Mouse (Mus musculus) myocyte (in vitro differentiated cells): ENCODE data around the gene Gstk1. TPM values are rescaled to one million over a fixed set of nuclear protein-coding genes. Genes with fewer than 3 reads are reported as not detected.

Experiments used
- H3K27me3 ChIP-seq: one replicate; pipeline ENCODE4 v1.6.1; 2011; ENCODE audit not compliant: control insufficient read depth, insufficient read depth, insufficient read length
- H3K36me3 ChIP-seq: one replicate; pipeline ENCODE4 v1.6.1; 2011; ENCODE audit not compliant: control insufficient read depth, insufficient read depth
- H3K4me2 ChIP-seq: one replicate; pipeline ENCODE4 v1.6.1; 2011; ENCODE audit warnings: low read depth, control low read depth
- H3K4me3 ChIP-seq: one replicate; pipeline ENCODE4 v1.5.1; 2011; ENCODE audit warnings: mild to moderate bottlenecking, control low read depth, moderate library complexity
- H3K79me2 ChIP-seq: one replicate; pipeline ENCODE4 v1.6.1; 2011; ENCODE audit not compliant: control insufficient read depth, insufficient read depth
- H3ac ChIP-seq: one replicate; pipeline ENCODE4 v1.6.1; 2011; ENCODE audit not compliant: control insufficient read depth, insufficient read length
- CEBPB ChIP-seq: IDR thresholded peaks from 2 replicates; pipeline ENCODE4 v1.6.1; 2011; ENCODE audit warnings: mild to moderate bottlenecking, moderate library complexity; ENCODE audit not compliant: poor library complexity, insufficient read depth, severe bottlenecking
- E2F4 ChIP-seq: IDR thresholded peaks from one replicate; pipeline ENCODE4 v1.6.1; 2011; ENCODE audit warnings: mild to moderate bottlenecking, control low read depth, moderate library complexity; ENCODE audit not compliant: insufficient read depth
- MAX ChIP-seq: IDR thresholded peaks from one replicate; pipeline ENCODE4 v1.6.1; 2011; ENCODE audit warnings: low read depth, mild to moderate bottlenecking, control low read depth
- MYOD1 ChIP-seq, 3 experiments: IDR thresholded peaks; one replicate each; pipeline ENCODE4 v1.6.1; 2011; ENCODE audit warnings: control low read depth in 2 of 3, low read depth in 2 of 3, mild to moderate bottlenecking in 2 of 3, moderate library complexity in 1 of 3; ENCODE audit not compliant: insufficient read length in 2 of 3, control insufficient read depth in 1 of 3
- MYOG ChIP-seq, 3 experiments: IDR thresholded peaks; one replicate each; pipeline ENCODE4 v1.6.1; 2011; ENCODE audit warnings: control low read depth in 2 of 3, low read depth in 2 of 3, mild to moderate bottlenecking in 2 of 3; ENCODE audit not compliant: insufficient read length in 2 of 3, control insufficient read depth in 1 of 3, insufficient read depth in 1 of 3
- POLR2A ChIP-seq: IDR thresholded peaks from one replicate; pipeline ENCODE4 v1.6.1; 2011; ENCODE audit warnings: low read depth, mild to moderate bottlenecking, control low read depth, moderate library complexity; ENCODE audit not compliant: insufficient read length
- POLR2AphosphoS2 ChIP-seq: IDR thresholded peaks from one replicate; pipeline ENCODE4 v1.6.1; 2011; ENCODE audit warnings: low read depth, control low read depth; ENCODE audit not compliant: insufficient read length
- REST ChIP-seq: IDR thresholded peaks from one replicate; pipeline ENCODE4 v1.6.1; 2011; ENCODE audit warnings: mild to moderate bottlenecking, control low read depth, moderate library complexity; ENCODE audit not compliant: insufficient read depth, insufficient read length
- SRF ChIP-seq: IDR thresholded peaks from one replicate; pipeline ENCODE4 v1.6.1; 2011; ENCODE audit warnings: low read depth; ENCODE audit not compliant: control insufficient read depth, insufficient read length
- TCF12 ChIP-seq: IDR thresholded peaks from one replicate; pipeline ENCODE4 v1.6.1; 2011; ENCODE audit warnings: mild to moderate bottlenecking, control low read depth; ENCODE audit not compliant: poor library complexity, insufficient read depth, severe bottlenecking
- TCF3 ChIP-seq: IDR thresholded peaks from one replicate; pipeline ENCODE4 v1.6.1; 2011; ENCODE audit warnings: low read depth, control low read depth; ENCODE audit not compliant: insufficient read length
- USF1 ChIP-seq: IDR thresholded peaks from one replicate; pipeline ENCODE4 v1.6.1; 2011; ENCODE audit warnings: low read depth, mild to moderate bottlenecking, control low read depth, moderate library complexity
- polyA plus RNA-seq: library from polyadenylated mRNA; unstranded; fragments of >200 nt; fragmentation: generic; extraction: Trizol; gene quantifications from one replicate; pipeline ENCODE4 v1.2.1, GENCODE M21; 2012; ENCODE audit warnings: missing spikeins

Gene Gstk1
- polyA plus RNA-seq = 0.53 TPM

DNA sequence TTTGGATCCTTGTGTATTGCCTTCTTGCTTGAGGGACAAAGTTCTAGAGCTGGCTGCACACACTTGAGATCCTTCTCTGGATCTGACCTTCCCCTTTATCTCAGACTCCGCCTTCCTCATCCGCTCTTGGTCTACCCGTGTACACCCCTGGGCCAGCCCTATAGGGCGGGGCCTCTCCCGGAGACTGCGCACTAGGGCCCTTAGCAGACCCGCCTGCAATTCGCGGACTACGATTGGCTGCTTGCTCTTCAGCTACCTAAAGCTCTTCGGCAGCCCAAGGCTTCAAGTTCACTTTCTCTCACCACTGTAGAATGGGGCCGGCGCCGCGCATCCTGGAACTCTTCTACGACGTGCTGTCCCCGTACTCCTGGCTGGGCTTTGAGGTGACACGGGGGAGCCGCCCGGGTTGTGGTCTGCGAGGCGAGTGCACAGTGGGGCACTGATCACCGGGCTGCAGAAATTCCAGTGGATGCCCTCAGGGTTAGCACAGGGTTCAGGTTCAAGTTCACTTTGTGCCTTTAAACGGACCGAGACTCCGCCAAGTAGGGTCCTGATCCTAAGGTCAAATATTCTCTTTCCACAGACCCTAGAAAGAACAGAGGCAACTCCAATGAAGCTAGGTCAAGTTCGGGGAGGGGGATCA, at the start of gene Gstk1:
TSS of gene Gstk1 (plus strand) at position 225 of the 643 bp plus-strand sequence.
- Histone ChIP-seq H3K4me3 (no peak within 1 kb of the TSS), H3K27me3 (no peaks in the 10 kb centered on the region), H3ac (no peak within 1 kb of the TSS)

DNA sequence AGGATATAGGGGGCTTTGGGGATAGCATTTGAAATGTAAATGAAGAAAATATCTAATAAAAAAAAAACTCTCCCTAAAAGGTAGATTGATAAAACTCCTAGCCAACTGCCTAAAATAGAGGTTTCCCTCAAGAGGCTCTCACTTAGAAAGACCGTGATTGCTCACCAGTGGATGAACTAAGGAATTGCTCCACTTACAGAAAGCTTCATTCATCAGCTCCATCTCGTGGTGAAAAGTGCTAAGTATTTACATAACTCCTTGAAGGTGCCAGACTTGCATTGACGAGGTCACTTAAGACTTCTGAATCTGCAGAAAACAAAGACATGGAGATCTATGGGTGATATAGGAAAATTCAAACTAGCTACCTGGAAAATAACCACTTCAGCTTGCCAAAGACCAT, 48.0 kb upstream of the Gstk1 start:
- Histone ChIP-seq H3K79me2 (no peaks in the 10 kb centered on the region), H3K4me2 (no peak overlapping the region), H3K27me3 (no peaks in the 10 kb centered on the region), H3K36me3 (no peaks in the 10 kb centered on the region), H3K4me3 (no peak overlapping the region), H3ac (no peak overlapping the region)
- TF ChIP-seq CEBPB (no peak), USF1 (no peak)

More for the DNA sequence above, at the start of gene Gstk1:
- H3K79me2 ChIP-seq = no peaks in the 10 kb centered on the region
- no peak within 1 kb of the TSS for H3K4me2 ChIP-seq
- no peaks in the 10 kb centered on the region for H3K36me3 ChIP-seq
- TF ChIP-seq CEBPB = no peak
- no peak for TF ChIP-seq POLR2A
- no peak for TF ChIP-seq MYOG (IDR thresholded peaks at IDR 0.05; ENCODE audit: control insufficient read depth in 1 of 3, insufficient read depth in 1 of 3, insufficient read length in 2 of 3, low read depth in 2 of 3)
- no peak for TF ChIP-seq MYOD1 (IDR thresholded peaks at IDR 0.05; ENCODE audit: control insufficient read depth in 1 of 3, insufficient read length in 2 of 3, low read depth in 2 of 3)
- no peak for TF ChIP-seq POLR2AphosphoS2
- no peak for TF ChIP-seq TCF3
- TF ChIP-seq USF1 = no peak
- TF ChIP-seq MAX = no peak
- no peak for TF ChIP-seq E2F4
- TF ChIP-seq REST = no peak
- no peak for TF ChIP-seq TCF12
- TF ChIP-seq SRF = no peak

DNA sequence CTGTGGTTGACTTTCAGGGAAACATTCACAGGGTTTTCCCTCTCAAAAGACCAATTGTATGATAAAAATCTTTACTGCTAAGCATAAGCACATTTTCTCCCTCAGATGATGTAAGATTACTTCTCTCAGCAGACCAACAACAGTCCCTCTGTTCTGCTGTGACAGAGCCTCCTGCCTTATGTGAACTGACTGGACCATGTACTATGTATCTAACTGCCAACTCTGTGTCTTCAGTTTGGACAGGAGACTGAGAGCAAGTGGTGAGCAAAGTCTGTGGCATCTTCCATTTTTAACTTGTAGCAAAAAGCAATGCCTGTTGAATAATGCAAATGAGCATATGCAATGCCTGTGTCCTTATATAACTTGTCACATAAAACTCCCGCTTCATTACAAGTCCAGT, 46.2 kb upstream of the Gstk1 start:
- Histone ChIP-seq H3ac (no peak overlapping the region), H3K79me2 (no peaks in the 10 kb centered on the region), H3K36me3 (no peaks in the 10 kb centered on the region), H3K27me3 (no peaks in the 10 kb centered on the region), H3K4me3 (no peak overlapping the region), H3K4me2 (no peak overlapping the region)
- no peak for TF ChIP-seq SRF

DNA sequence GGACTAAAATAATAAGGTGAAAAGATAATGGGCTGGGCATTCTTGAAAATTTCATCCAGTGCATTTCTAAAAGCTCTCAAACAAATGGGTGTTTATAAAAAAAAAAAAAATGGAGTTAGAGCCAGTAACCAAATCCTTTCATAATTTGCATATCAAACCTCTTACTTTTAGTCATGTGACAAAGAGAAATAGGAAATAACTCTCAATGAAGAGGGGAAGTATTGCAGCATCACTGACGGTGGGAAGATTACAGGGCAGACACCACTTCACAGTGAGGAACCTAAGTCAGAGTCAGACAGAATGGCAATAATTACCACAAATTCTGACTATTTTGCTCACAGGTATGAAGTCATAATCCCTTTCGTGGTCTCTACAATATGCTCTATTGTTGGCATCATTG, 30.7 kb upstream of the Gstk1 start, which contains the start of gene Tas2r144:
TSS of gene Tas2r144 (plus strand) at position 301 of the 400 bp plus-strand sequence.
- Histone ChIP-seq H3K4me2 (no peak within 1 kb of the TSS), H3K79me2 (no peaks in the 10 kb centered on the region), H3K27me3 (no peaks in the 10 kb centered on the region), H3K4me3 (no peak within 1 kb of the TSS), H3ac (no peak within 1 kb of the TSS), H3K36me3 (no peaks in the 10 kb centered on the region)
- TF ChIP-seq USF1 (no peak), MAX (no peak), CEBPB (no peak), MYOG (IDR thresholded peaks at IDR 0.05; ENCODE audit: control insufficient read depth in 1 of 3, insufficient read depth in 1 of 3, insufficient read length in 2 of 3, low read depth in 2 of 3) (no peak), POLR2AphosphoS2 (no peak), REST (no peak), POLR2A (no peak), TCF12 (no peak), SRF (no peak), E2F4 (no peak), MYOD1 (IDR thresholded peaks at IDR 0.05; ENCODE audit: control insufficient read depth in 1 of 3, insufficient read length in 2 of 3, low read depth in 2 of 3) (no peak), TCF3 (no peak)

DNA sequence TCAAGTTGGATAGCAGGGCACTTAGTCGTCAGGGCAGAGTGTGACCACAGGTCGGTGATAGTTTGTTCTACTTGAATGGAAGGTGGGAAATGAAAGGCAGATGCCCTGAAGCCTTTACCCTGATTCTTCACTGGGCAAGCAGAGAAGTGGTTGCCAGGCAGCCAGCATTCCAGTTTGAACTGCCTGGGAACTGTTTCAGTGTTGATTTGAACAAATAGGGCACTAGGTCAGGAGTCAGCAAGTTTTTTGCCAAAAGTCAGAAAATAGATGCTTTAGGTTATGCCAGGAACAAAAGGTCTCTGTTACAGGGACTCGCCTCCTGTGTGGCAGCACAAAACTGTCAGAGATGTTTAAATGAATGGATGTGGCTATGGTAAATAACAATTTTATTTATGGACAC, 23.4 kb upstream of the Gstk1 start:
- Histone ChIP-seq H3K36me3 (no peaks in the 10 kb centered on the region), H3ac (no peak overlapping the region), H3K4me3 (no peak overlapping the region), H3K4me2 (no peak overlapping the region), H3K27me3 (no peaks in the 10 kb centered on the region), H3K79me2 (no peaks in the 10 kb centered on the region)
- TF ChIP-seq REST (no peak), CEBPB (no peak), E2F4 (no peak), MYOG (IDR thresholded peaks at IDR 0.05; ENCODE audit: control insufficient read depth in 1 of 3, insufficient read depth in 1 of 3, insufficient read length in 2 of 3, low read depth in 2 of 3) (no peak), SRF (no peak), MYOD1 (IDR thresholded peaks at IDR 0.05; ENCODE audit: control insufficient read depth in 1 of 3, insufficient read length in 2 of 3, low read depth in 2 of 3) (no peak), POLR2A (no peak), POLR2AphosphoS2 (no peak), TCF12 (no peak), USF1 (no peak), TCF3 (no peak), MAX (no peak)
